Mouse (Mus musculus) liver, adult 2 months (tissue): ENCODE results near the gene Trpv2. TPM values are rescaled to one million over a fixed set of nuclear protein-coding genes. Genes with fewer than 3 reads are reported as not detected.

ENCODE experiments used
- DNase-seq: peaks from one replicate; pipeline ENCODE4 v3.0.0-alpha.2; 2011; ENCODE audit warnings: low read depth, low spot score; ENCODE audit errors: extremely low read depth
- H3K27ac ChIP-seq: fragments of 200-500 bp; replicated peaks from 2 replicates; pipeline ENCODE4 v1.5.1; 2012; ENCODE audit warnings: low read depth, mild to moderate bottlenecking, control low read depth, inconsistent platforms, low read length; ENCODE audit not compliant: insufficient read depth
- H3K27me3 ChIP-seq: fragments of 200-500 bp; 2 replicates; pipeline ENCODE4 v1.6.1; 2012; ENCODE audit warnings: mild to moderate bottlenecking, moderate library complexity, low read length, inconsistent platforms; ENCODE audit not compliant: control insufficient read depth, insufficient read depth
- H3K36me3 ChIP-seq: fragments of 200-500 bp; 2 replicates; pipeline ENCODE4 v1.6.1; 2012; ENCODE audit warnings: low read length, inconsistent platforms; ENCODE audit not compliant: control insufficient read depth, insufficient read depth
- H3K4me1 ChIP-seq: fragments of 200-500 bp; 2 replicates; pipeline ENCODE4 v1.6.1; 2011; ENCODE audit warnings: low read length; ENCODE audit not compliant: control insufficient read depth, insufficient read depth
- H3K4me3 ChIP-seq: fragments of 200-500 bp; 2 replicates; pipeline ENCODE4 v1.5.1; 2011; ENCODE audit warnings: low read depth, mild to moderate bottlenecking, control low read depth, low read length, moderate library complexity; ENCODE audit not compliant: insufficient read depth
- H3K79me2 ChIP-seq: fragments of 200-500 bp; 2 replicates; pipeline ENCODE4 v1.6.1; 2012; ENCODE audit warnings: inconsistent platforms, mild to moderate bottlenecking, low read length, moderate library complexity; ENCODE audit not compliant: control insufficient read depth, insufficient read depth
- H3K9ac ChIP-seq: fragments of 200-500 bp; 2 replicates; pipeline ENCODE4 v1.6.1; 2012; ENCODE audit warnings: low read depth, mild to moderate bottlenecking, control low read depth, inconsistent platforms, low read length
- CTCF ChIP-seq: fragments of 200-500 bp; IDR thresholded peaks from 2 replicates; pipeline ENCODE4 v1.5.1; 2011; ENCODE audit warnings: low read depth, low read length, control low read depth
- POLR2A ChIP-seq: fragments of 200-500 bp; IDR thresholded peaks from 2 replicates; pipeline ENCODE4 v1.6.1; 2011; ENCODE audit warnings: low read length, control low read depth; ENCODE audit not compliant: insufficient read depth; ENCODE audit errors: extremely low read depth
- WGBS: fragments of 180-500 bp; shearing (Covaris S2); methylation state at CpG from one replicate; pipeline ENCODE4 v1.1.7; 2018; 5-methylcytosine and 5-hydroxymethylcytosine counted together
- polyA plus RNA-seq: library from polyadenylated mRNA; depleted of rRNA; stranded (reverse); fragments of >200 nt; gene quantifications from 2 replicates; pipeline ENCODE4 v1.2.3, GENCODE M21; 2012
- total RNA-seq: library from RNA; depleted of rRNA; stranded (reverse); fragments of >200 nt; gene quantifications from 2 replicates; pipeline ENCODE4 v1.2.3, GENCODE M21; 2014

Gene Trpv2
- total and polyA plus RNA-seq, 2 experiments, result 0.83 to 1.7 TPM

DNA sequence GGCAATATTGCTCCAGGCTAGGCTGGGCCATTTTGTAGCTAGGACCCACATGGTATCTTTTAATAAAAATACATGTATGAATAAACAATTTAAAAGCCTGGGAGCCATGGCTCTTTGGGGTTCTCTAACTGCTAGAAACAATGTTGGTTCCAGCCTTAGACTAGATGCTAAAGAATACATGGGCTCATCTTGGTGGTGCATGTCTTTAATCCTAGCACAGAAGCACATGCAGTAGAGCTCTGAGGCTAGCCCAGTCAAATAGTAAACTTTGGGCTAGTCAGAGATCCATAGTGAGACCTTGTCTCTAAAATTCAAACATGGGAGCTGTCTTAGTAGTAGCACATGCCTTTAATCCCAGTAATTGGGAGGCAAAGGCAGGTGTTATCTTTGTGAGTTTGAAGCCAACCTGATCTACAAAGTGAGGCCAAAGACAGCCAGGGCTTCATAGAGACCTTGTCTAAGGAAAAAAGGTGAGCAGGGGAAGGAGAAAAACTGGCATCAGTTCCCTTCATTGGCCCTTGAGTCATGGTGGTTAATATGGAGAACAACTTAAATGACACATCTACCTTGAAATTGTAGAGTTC is 19.3 kb upstream of the Trpv2 start:
- H3K36me3 ChIP-seq, result peaks cover 14% of the 10 kb centered on the region
- no peak overlapping the region for H3K27ac ChIP-seq
- H3K4me3 ChIP-seq, result no peak overlapping the region
- H3K27me3 ChIP-seq, result no peaks in the 10 kb centered on the region
- peak; percentile 46 for DNase-seq
- TF ChIP-seq CTCF (no peak), POLR2A (no peak)
- H3K79me2 ChIP-seq, result peaks cover 4% of the 10 kb centered on the region; the same call in 1 of the 2 replicates
- H3K4me1 ChIP-seq, result peaks cover 21% of the 10 kb centered on the region
- no peak overlapping the region for H3K9ac ChIP-seq

- Histone ChIP-seq H3K4me3 (no peak overlapping the region), H3K9ac (no peak overlapping the region), H3K79me2 (peaks cover 4% of the 10 kb centered on the region; the same call in 1 of the 2 replicates), H3K36me3 (peaks cover 14% of the 10 kb centered on the region), H3K27ac (no peak overlapping the region), H3K4me1 (peaks cover 21% of the 10 kb centered on the region), H3K27me3 (no peaks in the 10 kb centered on the region)
- TF ChIP-seq POLR2A (no peak), CTCF (no peak)
- DNase-seq, result peak; percentile 60
Measured at GRCm38 (mm10) chr11:62555896-62556412, 18.3 kb upstream of the Trpv2 start.

DNA sequence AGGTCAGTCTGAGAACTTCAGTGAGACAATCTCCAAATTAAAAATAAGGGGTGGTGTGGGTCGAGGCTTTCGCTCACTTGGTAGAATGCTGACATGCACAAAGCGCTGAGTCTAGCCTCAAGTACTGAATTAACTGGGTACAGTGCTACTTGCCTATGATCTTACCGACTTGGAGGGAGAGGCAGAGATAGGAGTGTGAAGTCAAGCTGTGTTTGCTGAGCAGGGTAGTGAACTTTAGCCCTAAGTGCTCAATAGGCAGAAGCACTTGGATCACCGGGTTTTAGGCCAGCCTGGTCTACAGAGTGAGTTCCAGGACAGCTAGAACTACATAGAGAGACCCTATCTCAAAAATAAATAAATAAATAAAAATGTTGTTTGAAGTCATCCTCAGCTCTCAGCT is 17.1 kb upstream of the Trpv2 start:
- Histone ChIP-seq H3K4me3 (no peak overlapping the region), H3K27me3 (no peaks in the 10 kb centered on the region), H3K9ac (no peak overlapping the region), H3K79me2 (no peaks in the 10 kb centered on the region), H3K36me3 (peaks cover 14% of the 10 kb centered on the region), H3K27ac (no peak overlapping the region), H3K4me1 (peaks cover 21% of the 10 kb centered on the region)
- DNase-seq, result peak; percentile 86
- 25% methylated on average over 5 of the region's 5 CpGs for WGBS
- no peak for TF ChIP-seq CTCF
- no peak for TF ChIP-seq POLR2A

GRCm38 (mm10) chr11:62558152-62558551 is 16.1 kb upstream of the Trpv2 start:
- Histone ChIP-seq H3K4me1 (peaks cover 21% of the 10 kb centered on the region), H3K79me2 (no peaks in the 10 kb centered on the region), H3K4me3 (no peak overlapping the region), H3K9ac (no peak overlapping the region), H3K27me3 (no peaks in the 10 kb centered on the region), H3K27ac (no peak overlapping the region), H3K36me3 (peaks cover 13% of the 10 kb centered on the region)
- WGBS, result 84% methylated on average over 2 of the region's 2 CpGs
- TF ChIP-seq POLR2A (no peak), CTCF (no peak)
- no peak for DNase-seq

DNA sequence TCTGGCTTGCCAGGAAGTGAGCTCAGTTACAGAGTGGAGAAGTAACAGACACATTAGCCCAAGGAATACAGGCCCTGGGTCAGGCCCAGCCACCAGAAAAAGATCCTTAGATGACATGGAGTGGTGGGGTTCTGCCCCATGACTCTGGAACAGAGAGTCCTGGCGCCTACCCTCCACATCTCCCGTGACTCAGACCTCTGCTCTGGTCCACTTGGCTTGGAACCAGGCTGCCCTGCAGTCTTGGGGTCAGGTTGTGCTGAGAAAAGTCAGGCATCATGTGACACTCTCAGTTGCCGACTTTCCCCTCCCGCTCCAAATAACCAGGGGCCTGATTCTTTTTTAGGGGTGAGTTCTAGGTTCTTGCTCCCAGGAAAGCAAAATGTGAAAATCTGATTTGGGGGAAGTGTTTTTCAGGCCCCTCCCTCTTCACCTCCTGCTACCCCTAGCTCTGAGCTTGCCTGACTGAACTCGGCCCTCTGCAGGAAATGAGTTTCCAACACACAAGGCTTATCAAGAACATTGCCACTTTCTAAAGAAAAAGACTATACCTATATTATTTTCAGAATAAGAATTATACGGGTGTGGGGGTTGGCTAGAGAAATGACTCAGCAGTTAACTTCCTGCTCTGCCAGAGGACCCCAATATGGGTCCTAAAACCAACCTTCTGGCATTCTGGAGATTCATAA is 15.2 kb upstream of the Trpv2 start:
- TF ChIP-seq POLR2A, result no peak
- TF ChIP-seq CTCF, result no peak
- peak; percentile 82 for DNase-seq
- Histone ChIP-seq H3K4me3 (no peak overlapping the region), H3K27ac (peak overlapping the region; percentile 49), H3K27me3 (no peaks in the 10 kb centered on the region), H3K36me3 (peaks cover 3% of the 10 kb centered on the region), H3K4me1 (peaks cover 15% of the 10 kb centered on the region), H3K79me2 (no peaks in the 10 kb centered on the region), H3K9ac (no peak overlapping the region)
- 13% methylated on average over 6 of the region's 6 CpGs for WGBS
